Mouse (Mus musculus): ENCODE measurements at regions not wholly inside any gene's neighbourhood (a gene's known extent, or its start where the extent isn't known, plus 50 kb on each side); places are given as distances from the start of the nearest gene placed in this dataset.

- Histone ChIP-seq H3K27me3 (peaks cover 6% of the 10 kb centered on the region; the same call in 1 of the 2 replicates), H3K9me3 (replicated peaks) (no peaks in the 10 kb centered on the region), H3K4me3 (no peak overlapping the region), H3K36me3 (ENCODE audit: poor library complexity, severe bottlenecking) (no peaks in the 10 kb centered on the region), H3K9ac (no peak overlapping the region), H3K27ac (no peak overlapping the region), H3K4me2 (no peak overlapping the region), H3K4me1 (peaks cover 9% of the 10 kb centered on the region)
- 6% methylated on average over 8 of the region's 8 CpGs for WGBS
- no peak for ATAC-seq
Measured at GRCm38 (mm10) chr16:93005470-93005869, 179.5 kb upstream of the Runx1 start.

GRCm38 (mm10) chr16:93003830-93004229 lies 177.9 kb upstream of the Runx1 start:
- no peak overlapping the region for H3K27ac ChIP-seq
- WGBS, result 72% methylated on average over 4 of the region's 4 CpGs
- no peak for ATAC-seq

GRCm38 (mm10) chr16:92998689-92999088 lies 172.7 kb upstream of the Runx1 start:
- no peak for ATAC-seq
- Histone ChIP-seq H3K4me1 (no peaks in the 10 kb centered on the region), H3K27me3 (no peaks in the 10 kb centered on the region), H3K9ac (no peak overlapping the region), H3K4me2 (no peak overlapping the region), H3K27ac (no peak overlapping the region), H3K9me3 (replicated peaks) (no peaks in the 10 kb centered on the region), H3K4me3 (no peak overlapping the region), H3K36me3 (ENCODE audit: poor library complexity, severe bottlenecking) (no peaks in the 10 kb centered on the region)
- 93% methylated on average over 3 of the region's 3 CpGs for WGBS

More at GRCm38 (mm10) chr16:93003830-93004229, 177.9 kb upstream of the Runx1 start:
- Histone ChIP-seq H3K9me3 (replicated peaks) (no peaks in the 10 kb centered on the region), H3K4me3 (no peak overlapping the region), H3K27me3 (peaks cover 6% of the 10 kb centered on the region; the same call in 1 of the 2 replicates), H3K9ac (no peak overlapping the region), H3K4me2 (no peak overlapping the region), H3K4me1 (peaks cover 9% of the 10 kb centered on the region), H3K36me3 (ENCODE audit: poor library complexity, severe bottlenecking) (no peaks in the 10 kb centered on the region)

GRCm38 (mm10) chr16:92997636-92998035 lies 171.7 kb upstream of the Runx1 start:
- H3K4me1 ChIP-seq, result no peaks in the 10 kb centered on the region
- no peak overlapping the region for H3K27ac ChIP-seq
- H3K4me2 ChIP-seq, result no peak overlapping the region
- no peak overlapping the region for H3K9ac ChIP-seq
- ATAC-seq, result no peak
- no peaks in the 10 kb centered on the region for H3K36me3 ChIP-seq (ENCODE audit: poor library complexity, severe bottlenecking)
- no peaks in the 10 kb centered on the region for H3K27me3 ChIP-seq
- no peaks in the 10 kb centered on the region for H3K9me3 ChIP-seq (replicated peaks)
- 71% methylated on average over 6 of the region's 6 CpGs for WGBS
- H3K4me3 ChIP-seq, result no peak overlapping the region

- no peak for ATAC-seq
- Histone ChIP-seq H3K27ac (no peak overlapping the region), H3K4me1 (peaks cover 11% of the 10 kb centered on the region; the same call in 1 of the 2 replicates)
Measured at GRCm38 (mm10) chr16:92995993-92996350, 170.0 kb upstream of the Runx1 start.

GRCm38 (mm10) chr16:92995132-92995992 lies 169.4 kb upstream of the Runx1 start:
- no peaks in the 10 kb centered on the region for H3K27me3 ChIP-seq
- H3K9me3 ChIP-seq (replicated peaks), result no peaks in the 10 kb centered on the region
- no peaks in the 10 kb centered on the region for H3K36me3 ChIP-seq (ENCODE audit: poor library complexity, severe bottlenecking)
- ATAC-seq, result no peak
- 82% methylated on average over 13 of the region's 13 CpGs for WGBS
- no peak overlapping the region for H3K4me3 ChIP-seq
- no peak overlapping the region for H3K4me2 ChIP-seq
- peaks cover 16% of the 10 kb centered on the region; the same call in 1 of the 2 replicates for H3K4me1 ChIP-seq
- no peak overlapping the region for H3K9ac ChIP-seq
- H3K27ac ChIP-seq, result no peak overlapping the region

More at GRCm38 (mm10) chr16:92995993-92996350, 170.0 kb upstream of the Runx1 start:
- Histone ChIP-seq H3K27me3 (no peaks in the 10 kb centered on the region), H3K9ac (no peak overlapping the region), H3K4me2 (no peak overlapping the region), H3K9me3 (replicated peaks) (no peaks in the 10 kb centered on the region), H3K36me3 (ENCODE audit: poor library complexity, severe bottlenecking) (no peaks in the 10 kb centered on the region), H3K4me3 (no peak overlapping the region)
- 90% methylated on average over 4 of the region's 4 CpGs for WGBS

- WGBS, result 72% methylated on average over 3 of the region's 3 CpGs
Measured at GRCm38 (mm10) chr16:92992876-92993275, 166.9 kb upstream of the Runx1 start.

GRCm38 (mm10) chr16:92991405-92991804 lies 165.5 kb upstream of the Runx1 start:
- no peak overlapping the region for H3K4me2 ChIP-seq
- no peak overlapping the region for H3K9ac ChIP-seq
- 18% methylated on average over 7 of the region's 7 CpGs for WGBS
- H3K36me3 ChIP-seq (ENCODE audit: poor library complexity, severe bottlenecking), result no peaks in the 10 kb centered on the region
- H3K27me3 ChIP-seq, result 0 out of 2 replicates have a peak, but pooled peaks cover 6% of the 10 kb centered on the region
- no peaks in the 10 kb centered on the region for H3K9me3 ChIP-seq (replicated peaks)
- H3K27ac ChIP-seq, result no peak overlapping the region
- H3K4me3 ChIP-seq, result no peak overlapping the region
- ATAC-seq, result peak; percentile 57
- H3K4me1 ChIP-seq, result peaks cover 22% of the 10 kb centered on the region

More at GRCm38 (mm10) chr16:92992876-92993275, 166.9 kb upstream of the Runx1 start:
- Histone ChIP-seq H3K4me1 (peaks cover 19% of the 10 kb centered on the region), H3K4me2 (no peak overlapping the region), H3K9ac (no peak overlapping the region), H3K36me3 (ENCODE audit: poor library complexity, severe bottlenecking) (no peaks in the 10 kb centered on the region), H3K27ac (no peak overlapping the region), H3K27me3 (0 out of 2 replicates have a peak, but pooled peaks cover 5% of the 10 kb centered on the region), H3K4me3 (no peak overlapping the region), H3K9me3 (replicated peaks) (no peaks in the 10 kb centered on the region)
- no peak for ATAC-seq

GRCm38 (mm10) chr16:92988416-92988815 lies 162.5 kb upstream of the Runx1 start:
- Histone ChIP-seq H3K4me3 (no peak overlapping the region), H3K9ac (no peak overlapping the region), H3K9me3 (replicated peaks) (no peaks in the 10 kb centered on the region), H3K4me1 (peaks cover 36% of the 10 kb centered on the region), H3K36me3 (ENCODE audit: poor library complexity, severe bottlenecking) (no peaks in the 10 kb centered on the region), H3K27ac (no peak overlapping the region), H3K27me3 (0 out of 2 replicates have a peak, but pooled peaks cover 6% of the 10 kb centered on the region), H3K4me2 (no peak overlapping the region)
- ATAC-seq, result no peak
- WGBS, result no CpG with 5 or more reads among the region's 1 CpGs

- no peak overlapping the region for H3K9ac ChIP-seq
- peaks cover 36% of the 10 kb centered on the region for H3K4me1 ChIP-seq
- H3K27me3 ChIP-seq, result 0 out of 2 replicates have a peak, but pooled peaks cover 6% of the 10 kb centered on the region
- no peaks in the 10 kb centered on the region for H3K9me3 ChIP-seq (replicated peaks)
- no peak overlapping the region for H3K4me3 ChIP-seq
- WGBS, result 89% methylated on average over 3 of the region's 3 CpGs
- H3K36me3 ChIP-seq (ENCODE audit: poor library complexity, severe bottlenecking), result no peaks in the 10 kb centered on the region
- no peak for ATAC-seq
- H3K27ac ChIP-seq, result no peak overlapping the region
- no peak overlapping the region for H3K4me2 ChIP-seq
Measured at GRCm38 (mm10) chr16:92988000-92988399, 162.1 kb upstream of the Runx1 start.

GRCm38 (mm10) chr16:92985768-92986167 lies 159.8 kb upstream of the Runx1 start:
- peaks cover 23% of the 10 kb centered on the region for H3K4me1 ChIP-seq
- H3K9ac ChIP-seq, result no peak overlapping the region
- H3K9me3 ChIP-seq (replicated peaks), result no peaks in the 10 kb centered on the region
- no peak overlapping the region for H3K4me3 ChIP-seq
- no peaks in the 10 kb centered on the region for H3K36me3 ChIP-seq (ENCODE audit: poor library complexity, severe bottlenecking)
- WGBS, result 7% methylated on average over 6 of the region's 6 CpGs
- H3K27ac ChIP-seq, result no peak overlapping the region
- H3K27me3 ChIP-seq, result 0 out of 2 replicates have a peak, but pooled peaks cover 6% of the 10 kb centered on the region
- ATAC-seq, result peak; percentile 68
- no peak overlapping the region for H3K4me2 ChIP-seq

GRCm38 (mm10) chr16:92982934-92983333 lies 157.0 kb upstream of the Runx1 start:
- WGBS, result 82% methylated on average over 7 of the region's 7 CpGs
- H3K4me2 ChIP-seq, result no peak overlapping the region
- ATAC-seq, result no peak

More at GRCm38 (mm10) chr16:92982934-92983333, 157.0 kb upstream of the Runx1 start:
- Histone ChIP-seq H3K36me3 (ENCODE audit: poor library complexity, severe bottlenecking) (no peaks in the 10 kb centered on the region), H3K27me3 (0 out of 2 replicates have a peak, but pooled peaks cover 2% of the 10 kb centered on the region), H3K4me1 (peaks cover 17% of the 10 kb centered on the region), H3K4me3 (no peak overlapping the region), H3K9ac (no peak overlapping the region), H3K27ac (no peak overlapping the region), H3K9me3 (replicated peaks) (no peaks in the 10 kb centered on the region)

All from forebrain, embryonic 13.5 days (tissue).